Mouse (Mus musculus) midbrain, embryonic 10.5 days (tissue): ENCODE data around the gene 4930404H24Rik. TPM values are rescaled to one million over a fixed set of nuclear protein-coding genes. Genes with fewer than 3 reads are reported as not detected.

ENCODE experiments used
- DNase-seq: peaks from one replicate; pipeline ENCODE4 v3.0.0-alpha.2; 2017; ENCODE audit warnings: low spot score
- H3K27ac ChIP-seq: fragments of 300-500 bp; sonication (generic); replicated peaks from 2 replicates; pipeline ENCODE4 v1.5.1; 2016; ENCODE audit warnings: mild to moderate bottlenecking
- H3K27me3 ChIP-seq: fragments of 300-500 bp; sonication (generic); 2 replicates; pipeline ENCODE4 v1.6.1; 2016; ENCODE audit warnings: low read depth, mild to moderate bottlenecking; ENCODE audit not compliant: poor library complexity, severe bottlenecking
- H3K36me3 ChIP-seq: fragments of 300-500 bp; sonication (generic); 2 replicates; pipeline ENCODE4 v1.6.1; 2016; ENCODE audit warnings: mild to moderate bottlenecking, moderate library complexity
- H3K4me1 ChIP-seq: fragments of 300-500 bp; sonication (generic); 2 replicates; pipeline ENCODE4 v1.6.1; 2016
- H3K4me3 ChIP-seq: fragments of 300-500 bp; sonication (generic); 2 replicates; pipeline ENCODE4 v1.5.1; 2016; ENCODE audit warnings: mild to moderate bottlenecking, moderate library complexity
- H3K9me3 ChIP-seq: fragments of 300-500 bp; sonication (generic); replicated peaks from 2 replicates; pipeline ENCODE4 v1.6.1; 2016; ENCODE audit warnings: mild to moderate bottlenecking
- WGBS: fragments of 180-500 bp; shearing (Covaris S2); methylation state at CpG from one replicate; pipeline ENCODE4 v1.1.7; 2016; 5-methylcytosine and 5-hydroxymethylcytosine counted together
- polyA plus RNA-seq: library from polyadenylated mRNA; unstranded; fragments of >200 nt; fragmentation: Nextera tagmentation; extraction: Ambion mirVana; gene quantifications from 2 replicates; pipeline ENCODE4 v1.2.1, GENCODE M21; 2016

4930404H24Rik gene
- polyA plus RNA-seq, 1 experiment from 2014 or later = not detected

GRCm38 (mm10) chr2:153520057-153520456, 27.5 kb downstream of the 4930404H24Rik start:
- no peak for DNase-seq
- Histone ChIP-seq H3K36me3 (no peaks in the 10 kb centered on the region), H3K27me3 (peaks cover 32% of the 10 kb centered on the region), H3K4me1 (peaks cover 79% of the 10 kb centered on the region), H3K4me3 (no peak overlapping the region), H3K9me3 (no peaks in the 10 kb centered on the region), H3K27ac (peak overlapping the region; percentile 77; the same call in 1 of the 2 replicates)
- 71% methylated on average over 9 of the region's 9 CpGs for WGBS

- DNase-seq = peak; percentile 56
- H3K27ac ChIP-seq = peak overlapping the region; percentile 77
Observed at GRCm38 (mm10) chr2:153522270-153522669, 29.7 kb downstream of the 4930404H24Rik start.

GRCm38 (mm10) chr2:153523143-153523542, 30.6 kb downstream of the 4930404H24Rik start:
- Histone ChIP-seq H3K4me1 (peaks cover 89% of the 10 kb centered on the region), H3K4me3 (peak overlapping the region; percentile 2; the same call in 1 of the 2 replicates), H3K27ac (peak overlapping the region; percentile 77), H3K36me3 (no peaks in the 10 kb centered on the region), H3K27me3 (peaks cover 59% of the 10 kb centered on the region), H3K9me3 (no peaks in the 10 kb centered on the region)
- 70% methylated on average over 9 of the region's 9 CpGs for WGBS
- DNase-seq = no peak

More at GRCm38 (mm10) chr2:153522270-153522669, 29.7 kb downstream of the 4930404H24Rik start:
- H3K4me3 ChIP-seq = no peak overlapping the region
- peaks cover 84% of the 10 kb centered on the region for H3K4me1 ChIP-seq
- peaks cover 54% of the 10 kb centered on the region for H3K27me3 ChIP-seq
- no peaks in the 10 kb centered on the region for H3K36me3 ChIP-seq
- no peaks in the 10 kb centered on the region for H3K9me3 ChIP-seq
- WGBS = 35% methylated on average over 4 of the region's 4 CpGs

- peaks cover 59% of the 10 kb centered on the region for H3K27me3 ChIP-seq
- H3K27ac ChIP-seq = peak overlapping the region; percentile 77; the same call in 1 of the 2 replicates
- no peaks in the 10 kb centered on the region for H3K9me3 ChIP-seq
- no peaks in the 10 kb centered on the region for H3K36me3 ChIP-seq
- no peak for DNase-seq
- 94% methylated on average over 12 of the region's 12 CpGs for WGBS
- H3K4me1 ChIP-seq = peaks cover 91% of the 10 kb centered on the region
- no peak overlapping the region for H3K4me3 ChIP-seq
Observed at GRCm38 (mm10) chr2:153523656-153524055, 31.1 kb downstream of the 4930404H24Rik start.

- H3K4me1 ChIP-seq = peaks cover 97% of the 10 kb centered on the region
- WGBS = 69% methylated on average over 2 of the region's 2 CpGs
- no peaks in the 10 kb centered on the region for H3K36me3 ChIP-seq
- H3K4me3 ChIP-seq = no peak overlapping the region
- peaks cover 59% of the 10 kb centered on the region for H3K27me3 ChIP-seq
- H3K9me3 ChIP-seq = no peaks in the 10 kb centered on the region
- H3K27ac ChIP-seq = peak overlapping the region; percentile 96
- DNase-seq = no peak
Observed at GRCm38 (mm10) chr2:153524727-153525126, 32.1 kb downstream of the 4930404H24Rik start.

- peaks cover 63% of the 10 kb centered on the region for H3K27me3 ChIP-seq
- H3K27ac ChIP-seq = peak overlapping the region; percentile 96
- no peaks in the 10 kb centered on the region for H3K9me3 ChIP-seq
- peaks cover 96% of the 10 kb centered on the region for H3K4me1 ChIP-seq
- H3K4me3 ChIP-seq = peak overlapping the region; percentile 84; the same call in 1 of the 2 replicates
- WGBS = 6% methylated on average over 10 of the region's 10 CpGs
- DNase-seq = peak; percentile 59
- H3K36me3 ChIP-seq = no peaks in the 10 kb centered on the region
Observed at GRCm38 (mm10) chr2:153525906-153526311, 33.3 kb downstream of the 4930404H24Rik start.

- Histone ChIP-seq H3K4me3 (peak overlapping the region; percentile 84), H3K27ac (peak overlapping the region; percentile 96), H3K4me1 (peaks cover 86% of the 10 kb centered on the region), H3K36me3 (no peaks in the 10 kb centered on the region), H3K9me3 (no peaks in the 10 kb centered on the region), H3K27me3 (peaks cover 73% of the 10 kb centered on the region)
- 52% methylated on average over 9 of the region's 9 CpGs for WGBS
- no peak for DNase-seq
Observed at GRCm38 (mm10) chr2:153526850-153527530, 34.4 kb downstream of the 4930404H24Rik start.

- Histone ChIP-seq H3K36me3 (no peaks in the 10 kb centered on the region), H3K27me3 (peaks cover 77% of the 10 kb centered on the region), H3K4me3 (peak overlapping the region; percentile 84), H3K9me3 (no peaks in the 10 kb centered on the region), H3K4me1 (peaks cover 77% of the 10 kb centered on the region), H3K27ac (peak overlapping the region; percentile 96)
- peak; percentile 80 for DNase-seq
- WGBS = 3% methylated on average over 64 of the region's 85 CpGs
Observed at GRCm38 (mm10) chr2:153527580-153528531, 35.3 kb downstream of the 4930404H24Rik start.

- H3K27ac ChIP-seq = peak overlapping the region; percentile 96
- WGBS = 0% methylated on average over 45 of the region's 70 CpGs
- H3K36me3 ChIP-seq = no peaks in the 10 kb centered on the region
- H3K4me3 ChIP-seq = peak overlapping the region; percentile 84
- H3K27me3 ChIP-seq = peaks cover 68% of the 10 kb centered on the region
- H3K4me1 ChIP-seq = peaks cover 68% of the 10 kb centered on the region
- H3K9me3 ChIP-seq = no peaks in the 10 kb centered on the region
- peak; percentile 78 for DNase-seq
Observed at GRCm38 (mm10) chr2:153528571-153529364, 36.2 kb downstream of the 4930404H24Rik start.

GRCm38 (mm10) chr2:153529365-153529781, 36.8 kb downstream of the 4930404H24Rik start:
- under 1% methylated on average over 53 of the region's 53 CpGs for WGBS
- Histone ChIP-seq H3K27me3 (peaks cover 63% of the 10 kb centered on the region), H3K27ac (peak overlapping the region; percentile 96), H3K4me1 (peaks cover 62% of the 10 kb centered on the region), H3K4me3 (peak overlapping the region; percentile 84), H3K36me3 (no peaks in the 10 kb centered on the region), H3K9me3 (no peaks in the 10 kb centered on the region)
- no peak for DNase-seq

- Histone ChIP-seq H3K27ac (peak within 1 kb of the TSS; percentile 96), H3K27me3 (peaks cover 55% of the 10 kb centered on the region), H3K4me1 (peaks cover 54% of the 10 kb centered on the region), H3K9me3 (no peaks in the 10 kb centered on the region), H3K4me3 (peak within 1 kb of the TSS; percentile 84), H3K36me3 (no peaks in the 10 kb centered on the region)
- WGBS = 4% methylated on average over 60 of the region's 86 CpGs
- DNase-seq = peak; percentile 68
Observed at GRCm38 (mm10) chr2:153529931-153530766, 37.6 kb downstream of the 4930404H24Rik start, which contains the start of gene Nol4l. Gene Nol4l, minus strand, starts transcription at chr2:153529971.
